Mouse (Mus musculus) forelimb bud, embryonic 11.5 days (tissue): ENCODE data around the gene Ccdc141.

Experiments used
- DNase-seq: peaks from one replicate; pipeline ENCODE4 v3.0.0-alpha.2; 2012; ENCODE audit warnings: low read depth, low spot score

The Ccdc141 gene

GRCm38 (mm10) chr2:76980146-76980545 lies 190.3 kb downstream of the Ccdc141 start:
- peak; percentile 61 for DNase-seq

GRCm38 (mm10) chr2:76977650-76978049 lies 192.8 kb downstream of the Ccdc141 start:
- DNase-seq, result no peak

- no peak for DNase-seq
Measured at GRCm38 (mm10) chr2:76972051-76972450, 198.4 kb downstream of the Ccdc141 start.

- DNase-seq, result no peak
Measured at GRCm38 (mm10) chr2:76971069-76971468, 199.4 kb downstream of the Ccdc141 start.

GRCm38 (mm10) chr2:76970669-76971068 lies 199.8 kb downstream of the Ccdc141 start:
- DNase-seq, result no peak

- DNase-seq, result no peak
Measured at GRCm38 (mm10) chr2:76970204-76970603, 200.2 kb downstream of the Ccdc141 start.

- DNase-seq, result no peak
Measured at GRCm38 (mm10) chr2:76969637-76970036, 200.8 kb downstream of the Ccdc141 start.

- DNase-seq, result peak; percentile 86
Measured at GRCm38 (mm10) chr2:76968919-76969318, 201.5 kb downstream of the Ccdc141 start.

GRCm38 (mm10) chr2:76966582-76966981 lies 203.9 kb downstream of the Ccdc141 start:
- DNase-seq, result no peak

- DNase-seq, result no peak
Measured at GRCm38 (mm10) chr2:76966013-76966412, 204.4 kb downstream of the Ccdc141 start.

- DNase-seq, result no peak
Measured at GRCm38 (mm10) chr2:76965542-76965941, 204.9 kb downstream of the Ccdc141 start.

GRCm38 (mm10) chr2:76962045-76962432 lies 208.4 kb downstream of the Ccdc141 start:
- no peak for DNase-seq

- DNase-seq, result no peak
Measured at GRCm38 (mm10) chr2:76961420-76962044, 208.9 kb downstream of the Ccdc141 start.
